In genomic region chr14:45773326-45773725, GRCm38 (mm10) we compare ENCODE assay signal across 12 mouse cellular contexts.
DNase-seq lines count a peak whose midpoint lies in the region; ATAC-seq and TF ChIP-seq lines count a peak whose summit lies in the region.
"Had no signal": no experiment of that assay in that cellular context is flagged by ENCODE, and none has a peak within 500 bp of the region (broad histone marks: within the 10 kb centered on the region; RNA-seq: fewer than 3 reads in every experiment).

No protein-coding gene starts in this region.

- H3K4me2 ChIP-seq in hindbrain, embryonic 11.5 days (replicated peaks; ENCODE audit: low read depth, low read length), result no peak overlapping the region
- H3K4me2 ChIP-seq in hindbrain, embryonic 14.5 days (replicated peaks), result no peak overlapping the region
- H3K4me2 ChIP-seq in midbrain, postnatal 0 days (ENCODE audit: low read depth, low read length, poor library complexity, severe bottlenecking), result no peak overlapping the region
- H3K4me2 ChIP-seq in midbrain, embryonic 16.5 days (ENCODE audit: low read length), result no peak overlapping the region
- peak overlapping the region; percentile 84 for H3K4me2 ChIP-seq in myocyte (ENCODE audit: low read depth)
- H3K4me2 ChIP-seq: liver, embryonic 15.5 days had no signal

- H3K27me3 ChIP-seq in hindbrain, embryonic 11.5 days (ENCODE audit: control insufficient read depth, insufficient read depth, low read length), result no peaks in the 10 kb centered on the region
- H3K27me3 ChIP-seq in hindbrain, embryonic 14.5 days (ENCODE audit: control insufficient read depth, insufficient read depth, low read length), result no peaks in the 10 kb centered on the region
- no peaks in the 10 kb centered on the region for H3K27me3 ChIP-seq in midbrain, postnatal 0 days (ENCODE audit: insufficient read depth, low read length)
- H3K27me3 ChIP-seq in midbrain, embryonic 16.5 days (ENCODE audit: control insufficient read depth, insufficient read depth, low read depth, low read length), result no peaks in the 10 kb centered on the region
- no peaks in the 10 kb centered on the region for H3K27me3 ChIP-seq in myocyte (ENCODE audit: control insufficient read depth, insufficient read depth, insufficient read length)
- H3K27me3 ChIP-seq: liver, embryonic 15.5 days had no signal

- H3ac ChIP-seq in myocyte (ENCODE audit: control insufficient read depth, insufficient read length), result no peak overlapping the region

- no peaks in the 10 kb centered on the region for H3K4me1 ChIP-seq in hindbrain, embryonic 11.5 days (replicated peaks; ENCODE audit: control insufficient read depth, insufficient read depth, low read length)
- no peaks in the 10 kb centered on the region for H3K4me1 ChIP-seq in hindbrain, embryonic 14.5 days (replicated peaks; ENCODE audit: control insufficient read depth, insufficient read depth, low read length)
- no peaks in the 10 kb centered on the region for H3K4me1 ChIP-seq in midbrain, postnatal 0 days (ENCODE audit: insufficient read depth, low read length)
- no peaks in the 10 kb centered on the region for H3K4me1 ChIP-seq in midbrain, embryonic 16.5 days (ENCODE audit: control insufficient read depth, insufficient read depth, low read length)
- H3K4me1 ChIP-seq: liver, embryonic 15.5 days had no signal

- no peak for TF ChIP-seq CTCF in midbrain, postnatal 0 days (IDR thresholded peaks at IDR 0.05)

- WGBS in hindbrain, embryonic 11.5 days, result 45% methylated on average over 7 of the region's 7 CpGs
- WGBS in hindbrain, embryonic 14.5 days, result 27% methylated on average over 7 of the region's 7 CpGs
- WGBS in midbrain, postnatal 0 days, result 52% methylated on average over 7 of the region's 7 CpGs
- 50% methylated on average over 7 of the region's 7 CpGs for WGBS in midbrain, embryonic 16.5 days

- H3K9me3 ChIP-seq in hindbrain, embryonic 11.5 days (ENCODE audit: control insufficient read depth, low read length), result no peaks in the 10 kb centered on the region
- no peaks in the 10 kb centered on the region for H3K9me3 ChIP-seq in hindbrain, embryonic 14.5 days (ENCODE audit: control insufficient read depth, low read length)
- no peaks in the 10 kb centered on the region for H3K9me3 ChIP-seq in midbrain, postnatal 0 days (ENCODE audit: low read length)
- no peaks in the 10 kb centered on the region for H3K9me3 ChIP-seq in midbrain, embryonic 16.5 days (replicated peaks; ENCODE audit: control insufficient read depth, low read length, poor library complexity, severe bottlenecking)
- H3K9me3 ChIP-seq: limb, embryonic 10.5 days; liver, embryonic 15.5 days; midbrain, embryonic 10.5 days had no signal

- H3K9ac ChIP-seq in hindbrain, embryonic 11.5 days (ENCODE audit: low read depth, low read length), result no peak overlapping the region
- H3K9ac ChIP-seq in hindbrain, embryonic 14.5 days, result no peak overlapping the region
- no peak overlapping the region for H3K9ac ChIP-seq in midbrain, postnatal 0 days (replicated peaks; ENCODE audit: low read length, poor library complexity, severe bottlenecking)
- H3K9ac ChIP-seq in midbrain, embryonic 16.5 days (ENCODE audit: low read depth, low read length), result no peak overlapping the region
- H3K9ac ChIP-seq: liver, embryonic 15.5 days had no signal

- no peak overlapping the region for H3K4me3 ChIP-seq in hindbrain, embryonic 11.5 days (ENCODE audit: low read depth, low read length)
- no peak overlapping the region for H3K4me3 ChIP-seq in hindbrain, embryonic 14.5 days (replicated peaks; ENCODE audit: low read length)
- H3K4me3 ChIP-seq in midbrain, postnatal 0 days (ENCODE audit: low read depth, low read length), result no peak overlapping the region
- no peak overlapping the region for H3K4me3 ChIP-seq in midbrain, embryonic 16.5 days (ENCODE audit: low read depth, low read length)
- H3K4me3 ChIP-seq in myocyte, result peak overlapping the region; percentile 10
- H3K4me3 ChIP-seq: liver, embryonic 15.5 days had no signal

- DNase-seq in frontal cortex, postnatal 25 days (ENCODE audit: low spot score in 2 of 2), result no peak
- DNase-seq in hindbrain, embryonic 11.5 days (ENCODE audit: low spot score), result peak; percentile 10
- DNase-seq in hindbrain, embryonic 14.5 days (ENCODE audit: low spot score), result no peak
- peak; percentile 2 for DNase-seq in midbrain, postnatal 0 days (ENCODE audit: low spot score)
- no peak for DNase-seq in spleen, postnatal 10 days (ENCODE audit: low spot score in 2 of 2)
- DNase-seq: thymus, postnatal 25 days had no signal

- H3K79me2 ChIP-seq in myocyte (ENCODE audit: control insufficient read depth, insufficient read depth), result no peaks in the 10 kb centered on the region

- no peaks in the 10 kb centered on the region for H3K36me3 ChIP-seq in hindbrain, embryonic 11.5 days (ENCODE audit: control insufficient read depth, insufficient read depth, low read length)
- no peaks in the 10 kb centered on the region for H3K36me3 ChIP-seq in hindbrain, embryonic 14.5 days (replicated peaks; ENCODE audit: control insufficient read depth, insufficient read depth)
- no peaks in the 10 kb centered on the region for H3K36me3 ChIP-seq in midbrain, postnatal 0 days (ENCODE audit: insufficient read depth, low read length)
- no peaks in the 10 kb centered on the region for H3K36me3 ChIP-seq in midbrain, embryonic 16.5 days (ENCODE audit: control insufficient read depth, insufficient read depth, low read length)
- no peaks in the 10 kb centered on the region for H3K36me3 ChIP-seq in myocyte (ENCODE audit: control insufficient read depth, insufficient read depth)
- H3K36me3 ChIP-seq: limb, embryonic 10.5 days; liver, embryonic 15.5 days; midbrain, embryonic 10.5 days had no signal

- peak; percentile 69 for ATAC-seq in frontal cortex, adult (ENCODE audit: low TSS enrichment)
- no peak for ATAC-seq in hindbrain, embryonic 11.5 days (ENCODE audit: low FRiP score)
- no peak for ATAC-seq in hindbrain, embryonic 14.5 days (ENCODE audit: low FRiP score)
- no peak for ATAC-seq in midbrain, postnatal 0 days (ENCODE audit: low FRiP score)
- no peak for ATAC-seq in midbrain, embryonic 16.5 days

- TF ChIP-seq POLR2A in myocyte (IDR thresholded peaks at IDR 0.05; ENCODE audit: insufficient read length, low read depth), result no peak

- no peak overlapping the region for H3K27ac ChIP-seq in hindbrain, embryonic 11.5 days (ENCODE audit: low read depth, low read length)
- H3K27ac ChIP-seq in hindbrain, embryonic 14.5 days, result no peak overlapping the region
- H3K27ac ChIP-seq in midbrain, postnatal 0 days (ENCODE audit: low read depth, low read length), result no peak overlapping the region
- no peak overlapping the region for H3K27ac ChIP-seq in midbrain, embryonic 16.5 days (ENCODE audit: low read length)
- H3K27ac ChIP-seq: limb, embryonic 10.5 days; liver, embryonic 15.5 days; midbrain, embryonic 10.5 days had no signal

TF ChIP-seq in myocyte, 11 proteins besides CTCF, POLR2A, EP300 and RAD21:
- TF ChIP-seq TCF12 (IDR thresholded peaks at IDR 0.05; ENCODE audit: insufficient read depth, poor library complexity, severe bottlenecking) (no peak), USF1 (IDR thresholded peaks at IDR 0.05; ENCODE audit: low read depth) (no peak), MYOG (IDR thresholded peaks at IDR 0.05; ENCODE audit: control insufficient read depth in 1 of 3, insufficient read depth in 1 of 3, insufficient read length in 2 of 3, low read depth in 2 of 3) (peak in 2 of 3 experiments; percentile 42 to 48), E2F4 (IDR thresholded peaks at IDR 0.05; ENCODE audit: insufficient read depth) (no peak), MYOD1 (IDR thresholded peaks at IDR 0.05; ENCODE audit: control insufficient read depth in 1 of 3, insufficient read length in 2 of 3, low read depth in 2 of 3) (peak in 2 of 3 experiments; percentile 29 to 47), TCF3 (IDR thresholded peaks at IDR 0.05; ENCODE audit: insufficient read length, low read depth) (no peak), REST (IDR thresholded peaks at IDR 0.05; ENCODE audit: insufficient read depth, insufficient read length) (no peak), MAX (IDR thresholded peaks at IDR 0.05; ENCODE audit: low read depth) (no peak), SRF (IDR thresholded peaks at IDR 0.05; ENCODE audit: control insufficient read depth, insufficient read length, low read depth) (no peak), CEBPB (IDR thresholded peaks at IDR 0.05; ENCODE audit: insufficient read depth, poor library complexity, severe bottlenecking) (no peak), POLR2AphosphoS2 (IDR thresholded peaks at IDR 0.05; ENCODE audit: insufficient read length, low read depth) (no peak)

Comparison
In these comparisons a context has a peak if more than half of its experiments do, and no peak if none do; other contexts are left out.
1. DNase-seq: peak in hindbrain, embryonic 11.5 days (single experiment) and midbrain, postnatal 0 days (single experiment); none in frontal cortex, postnatal 25 days (0 of 2), hindbrain, embryonic 14.5 days (single experiment) and spleen, postnatal 10 days (0 of 2).